Mouse (Mus musculus): ENCODE data around the gene Gm17617. TPM values are rescaled to one million over a fixed set of nuclear protein-coding genes. Genes with fewer than 3 reads are reported as not detected.
A peak's percentile ranks its signal among the peaks of the same experiment; 100 is the strongest.

Gene Gm17617
- total RNA-seq (2021) = not detected
- polyA plus RNA-seq (2012; rRNA removed) = not detected in 2 replicates
- long read RNA-seq = 0 reads

- Histone ChIP-seq H3K4me1 (ENCODE audit: control insufficient read depth, insufficient read depth, low read length) (no peaks in the 10 kb centered on the region), H3K79me2 (replicated peaks; ENCODE audit: control insufficient read depth, insufficient read depth, low read length) (no peaks in the 10 kb centered on the region), H3K27me3 (ENCODE audit: control insufficient read depth, insufficient read depth, low read length) (no peaks in the 10 kb centered on the region), H3K9ac (ENCODE audit: low read depth, low read length) (no peak within 1 kb of the TSS), H3K36me3 (ENCODE audit: control insufficient read depth, insufficient read depth, low read length) (no peaks in the 10 kb centered on the region), H3K27ac (no peak within 1 kb of the TSS), H3K4me3 (no peak within 1 kb of the TSS)
- no peak for TF ChIP-seq EP300 (IDR thresholded peaks at IDR 0.05; ENCODE audit: insufficient read depth, low read depth, low read length)
- TF ChIP-seq POLR2A (IDR thresholded peaks at IDR 0.05; ENCODE audit: insufficient read depth, low read depth, low read length) = no peak
- TF ChIP-seq CTCF (IDR thresholded peaks at IDR 0.05) = no peak
- WGBS = 93% methylated on average over 2 of the region's 2 CpGs
- DNase-seq = no peak
- intact Hi-C loops (cut with DNase I) = no loop called here
Measured at GRCm38 (mm10) chr13:55133448-55133847, at the start of gene Gm17617. Gene Gm17617 (minus strand): TSS chr13:55133548.

- 6% methylated on average over 23 of the region's 23 CpGs for WGBS
- H3K4me3 ChIP-seq = peak overlapping the region; percentile 49
- peak; percentile 82 to 83 for DNase-seq
- no peaks in the 10 kb centered on the region for H3K27me3 ChIP-seq (ENCODE audit: control insufficient read depth, insufficient read depth, low read length)
- H3K36me3 ChIP-seq (ENCODE audit: control insufficient read depth, insufficient read depth, low read length) = no peaks in the 10 kb centered on the region
- peak overlapping the region; percentile 51 for H3K9ac ChIP-seq (ENCODE audit: low read depth, low read length)
- H3K27ac ChIP-seq = peak overlapping the region; percentile 81
- no peaks in the 10 kb centered on the region; the same call in 1 of the 2 replicates for H3K4me1 ChIP-seq (ENCODE audit: control insufficient read depth, insufficient read depth, low read length)
- intact Hi-C loops (cut with DNase I) = loop anchor here (5.0 kb wide), 3 partner anchors 35 to 140 kb away; partner anchors contain the start of genes Prelid1 and Rab24
- H3K79me2 ChIP-seq (replicated peaks; ENCODE audit: control insufficient read depth, insufficient read depth, low read length) = no peaks in the 10 kb centered on the region
- TF ChIP-seq POLR2A (IDR thresholded peaks at IDR 0.05; ENCODE audit: insufficient read depth, low read depth, low read length) (peak; percentile 61), CTCF (IDR thresholded peaks at IDR 0.05) (peak; percentile 81), EP300 (IDR thresholded peaks at IDR 0.05; ENCODE audit: insufficient read depth, low read depth, low read length) (peak; percentile 94)
Measured at GRCm38 (mm10) chr13:55182173-55182894, 49.0 kb upstream of the Gm17617 start.

- Histone ChIP-seq H3K27ac (peak overlapping the region; percentile 81), H3K27me3 (ENCODE audit: control insufficient read depth, insufficient read depth, low read length) (no peaks in the 10 kb centered on the region), H3K4me3 (peak overlapping the region; percentile 49), H3K36me3 (ENCODE audit: control insufficient read depth, insufficient read depth, low read length) (no peaks in the 10 kb centered on the region), H3K79me2 (replicated peaks; ENCODE audit: control insufficient read depth, insufficient read depth, low read length) (no peaks in the 10 kb centered on the region), H3K4me1 (ENCODE audit: control insufficient read depth, insufficient read depth, low read length) (no peaks in the 10 kb centered on the region; the same call in 1 of the 2 replicates), H3K9ac (ENCODE audit: low read depth, low read length) (no peak overlapping the region)
- intact Hi-C loops (cut with DNase I) = loop anchor here (5.0 kb wide), 3 partner anchors 36 to 141 kb away; partner anchors contain the start of genes Prelid1 and Rab24
- DNase-seq = no peak
- WGBS = 80% methylated on average over 2 of the region's 2 CpGs
- TF ChIP-seq CTCF (IDR thresholded peaks at IDR 0.05) = no peak
- no peak for TF ChIP-seq POLR2A (IDR thresholded peaks at IDR 0.05; ENCODE audit: insufficient read depth, low read depth, low read length)
- no peak for TF ChIP-seq EP300 (IDR thresholded peaks at IDR 0.05; ENCODE audit: insufficient read depth, low read depth, low read length)
Measured at GRCm38 (mm10) chr13:55181786-55182172, 48.4 kb upstream of the Gm17617 start.

GRCm38 (mm10) chr13:55179591-55179990 is 46.2 kb upstream of the Gm17617 start:
- Histone ChIP-seq H3K27me3 (ENCODE audit: control insufficient read depth, insufficient read depth, low read length) (no peaks in the 10 kb centered on the region), H3K27ac (no peak overlapping the region), H3K36me3 (ENCODE audit: control insufficient read depth, insufficient read depth, low read length) (no peaks in the 10 kb centered on the region), H3K4me3 (no peak overlapping the region), H3K9ac (ENCODE audit: low read depth, low read length) (no peak overlapping the region), H3K79me2 (replicated peaks; ENCODE audit: control insufficient read depth, insufficient read depth, low read length) (no peaks in the 10 kb centered on the region), H3K4me1 (ENCODE audit: control insufficient read depth, insufficient read depth, low read length) (no peaks in the 10 kb centered on the region; the same call in 1 of the 2 replicates)
- no peak for DNase-seq
- WGBS = 74% methylated on average over 3 of the region's 3 CpGs
- no peak for TF ChIP-seq POLR2A (IDR thresholded peaks at IDR 0.05; ENCODE audit: insufficient read depth, low read depth, low read length)
- TF ChIP-seq CTCF (IDR thresholded peaks at IDR 0.05) = no peak
- TF ChIP-seq EP300 (IDR thresholded peaks at IDR 0.05; ENCODE audit: insufficient read depth, low read depth, low read length) = no peak
- intact Hi-C loops (cut with DNase I) = loop anchor here (2.0 kb wide), 1 partner anchor 75 kb away; the partner anchor contains the start of gene Zfp346

- intact Hi-C loops (cut with DNase I) = loop anchor here (1.0 to 2.0 kb wide), 3 partner anchors 42 to 379 kb away; partner anchors contain the start of gene Zfp346
- Histone ChIP-seq H3K79me2 (replicated peaks; ENCODE audit: control insufficient read depth, insufficient read depth, low read length) (no peaks in the 10 kb centered on the region), H3K27me3 (ENCODE audit: control insufficient read depth, insufficient read depth, low read length) (no peaks in the 10 kb centered on the region), H3K4me1 (ENCODE audit: control insufficient read depth, insufficient read depth, low read length) (no peaks in the 10 kb centered on the region; the same call in 1 of the 2 replicates), H3K36me3 (ENCODE audit: control insufficient read depth, insufficient read depth, low read length) (no peaks in the 10 kb centered on the region), H3K27ac (no peak overlapping the region), H3K4me3 (no peak overlapping the region), H3K9ac (ENCODE audit: low read depth, low read length) (no peak overlapping the region)
- WGBS = 36% methylated on average over 2 of the region's 2 CpGs
- TF ChIP-seq EP300 (IDR thresholded peaks at IDR 0.05; ENCODE audit: insufficient read depth, low read depth, low read length) = peak; percentile 72; the same call in 1 of the 2 replicates
- peak; percentile 76 for TF ChIP-seq CTCF (IDR thresholded peaks at IDR 0.05)
- no peak for TF ChIP-seq POLR2A (IDR thresholded peaks at IDR 0.05; ENCODE audit: insufficient read depth, low read depth, low read length)
- peak; percentile 70 to 82 for DNase-seq
Measured at GRCm38 (mm10) chr13:55178556-55178955, 45.2 kb upstream of the Gm17617 start.

All from heart, adult 2 months (tissue).